Mouse (Mus musculus): ENCODE data around the gene Smim8. TPM values are rescaled to one million over a fixed set of nuclear protein-coding genes. Genes with fewer than 3 reads are reported as not detected.
"Not testable (repeated sequence)": the region's sequence is repeated elsewhere in the genome, so short reads cannot be mapped to it uniquely, and the experiment has no call there.

Smim8 gene
- polyA plus RNA-seq, 1 experiment = 19.9 TPM

GRCm38 (mm10) chr4:34784865-34785264 lies 6.6 kb upstream of the Smim8 start:
- TF ChIP-seq CTCF (IDR thresholded peaks at IDR 0.05; ENCODE audit: low read depth, low read length) (no peak), POLR2A (IDR thresholded peaks at IDR 0.05; ENCODE audit: borderline replicate concordance, low read depth, low read length) (no peak)
- Histone ChIP-seq H3K4me3 (ENCODE audit: insufficient read depth, low read length) (no peak overlapping the region), H3K4me1 (ENCODE audit: control insufficient read depth, insufficient read depth, low read length) (no peaks in the 10 kb centered on the region), H3K27ac (ENCODE audit: insufficient read depth, low read depth, low read length) (no peak overlapping the region)

GRCm38 (mm10) chr4:34782730-34783129 lies 4.5 kb upstream of the Smim8 start:
- H3K27ac ChIP-seq (ENCODE audit: insufficient read depth, low read depth, low read length) = no peak overlapping the region
- H3K4me1 ChIP-seq (ENCODE audit: control insufficient read depth, insufficient read depth, low read length) = peaks cover 2% of the 10 kb centered on the region; the same call in 1 of the 2 replicates
- TF ChIP-seq POLR2A (IDR thresholded peaks at IDR 0.05; ENCODE audit: borderline replicate concordance, low read depth, low read length) (no peak), CTCF (IDR thresholded peaks at IDR 0.05; ENCODE audit: low read depth, low read length) (no peak)
- H3K4me3 ChIP-seq (ENCODE audit: insufficient read depth, low read length) = no peak overlapping the region

GRCm38 (mm10) chr4:34771652-34772371 lies 6.4 kb downstream of the Smim8 start:
- Histone ChIP-seq H3K4me1 (ENCODE audit: control insufficient read depth, insufficient read depth, low read length) (peaks cover 5% of the 10 kb centered on the region), H3K27ac (ENCODE audit: insufficient read depth, low read depth, low read length) (no peak overlapping the region), H3K4me3 (ENCODE audit: insufficient read depth, low read length) (no peak overlapping the region)
- TF ChIP-seq POLR2A (IDR thresholded peaks at IDR 0.05; ENCODE audit: borderline replicate concordance, low read depth, low read length) = no peak
- no peak for TF ChIP-seq CTCF (IDR thresholded peaks at IDR 0.05; ENCODE audit: low read depth, low read length)

- TF ChIP-seq POLR2A (IDR thresholded peaks at IDR 0.05; ENCODE audit: borderline replicate concordance, low read depth, low read length) = no peak
- TF ChIP-seq CTCF (IDR thresholded peaks at IDR 0.05; ENCODE audit: low read depth, low read length) = no peak
- no peak within 1 kb of the TSS for H3K27ac ChIP-seq (ENCODE audit: insufficient read depth, low read depth, low read length)
- no peak within 1 kb of the TSS for H3K4me3 ChIP-seq (ENCODE audit: insufficient read depth, low read length)
- no peaks in the 10 kb centered on the region for H3K4me1 ChIP-seq (ENCODE audit: control insufficient read depth, insufficient read depth, low read length)
Observed at GRCm38 (mm10) chr4:34756163-34756562, 22.1 kb downstream of the Smim8 start, which contains the start of gene Gm136. Gm136 (minus strand) TSS chr4:34756263.

GRCm38 (mm10) chr4:34749236-34749635 lies 29.0 kb downstream of the Smim8 start:
- Histone ChIP-seq H3K27ac (ENCODE audit: insufficient read depth, low read depth, low read length) (no peak overlapping the region), H3K4me3 (ENCODE audit: insufficient read depth, low read length) (no peak overlapping the region), H3K4me1 (ENCODE audit: control insufficient read depth, insufficient read depth, low read length) (no peaks in the 10 kb centered on the region)
- TF ChIP-seq CTCF (IDR thresholded peaks at IDR 0.05; ENCODE audit: low read depth, low read length) (no peak), POLR2A (IDR thresholded peaks at IDR 0.05; ENCODE audit: borderline replicate concordance, low read depth, low read length) (no peak)

GRCm38 (mm10) chr4:34734461-34734860 lies 43.8 kb downstream of the Smim8 start:
- no peak for TF ChIP-seq POLR2A (IDR thresholded peaks at IDR 0.05; ENCODE audit: borderline replicate concordance, low read depth, low read length)
- TF ChIP-seq CTCF (IDR thresholded peaks at IDR 0.05; ENCODE audit: low read depth, low read length) = no peak
- H3K27ac ChIP-seq (ENCODE audit: insufficient read depth, low read depth, low read length) = no peak overlapping the region
- 0 out of 2 replicates have a peak, but pooled peaks cover 3% of the 10 kb centered on the region for H3K4me1 ChIP-seq (ENCODE audit: control insufficient read depth, insufficient read depth, low read length)
- H3K4me3 ChIP-seq (ENCODE audit: insufficient read depth, low read length) = no peak overlapping the region

- H3K4me3 ChIP-seq (ENCODE audit: insufficient read depth, low read length); H3K27ac ChIP-seq (ENCODE audit: insufficient read depth, low read depth, low read length); H3K4me1 ChIP-seq (ENCODE audit: control insufficient read depth, insufficient read depth, low read length): not testable (repeated sequence)
Observed at GRCm38 (mm10) chr4:34733415-34733814, 44.8 kb downstream of the Smim8 start.

GRCm38 (mm10) chr4:34729851-34730341 lies 48.3 kb downstream of the Smim8 start, which contains the start of gene Cfap206:
Cfap206 (minus strand) TSS chr4:34730206.
- H3K27ac ChIP-seq (ENCODE audit: insufficient read depth, low read depth, low read length) = no peak within 1 kb of the TSS

GRCm38 (mm10) chr4:34725710-34726109 lies 52.5 kb downstream of the Smim8 start:
- not testable (repeated sequence) for H3K4me1 ChIP-seq (ENCODE audit: control insufficient read depth, insufficient read depth, low read length); H3K27ac ChIP-seq (ENCODE audit: insufficient read depth, low read depth, low read length)

More at GRCm38 (mm10) chr4:34729851-34730341, 48.3 kb downstream of the Smim8 start, which contains the start of gene Cfap206:
- no peak for TF ChIP-seq CTCF (IDR thresholded peaks at IDR 0.05; ENCODE audit: low read depth, low read length)
- no peak for TF ChIP-seq POLR2A (IDR thresholded peaks at IDR 0.05; ENCODE audit: borderline replicate concordance, low read depth, low read length)
- Histone ChIP-seq H3K4me1 (ENCODE audit: control insufficient read depth, insufficient read depth, low read length) (0 out of 2 replicates have a peak, but pooled peaks cover 3% of the 10 kb centered on the region), H3K4me3 (ENCODE audit: insufficient read depth, low read length) (peak within 1 kb of the TSS; percentile 68)

GRCm38 (mm10) chr4:34724306-34724705 lies 53.9 kb downstream of the Smim8 start:
- no peak for TF ChIP-seq POLR2A (IDR thresholded peaks at IDR 0.05; ENCODE audit: borderline replicate concordance, low read depth, low read length)
- TF ChIP-seq CTCF (IDR thresholded peaks at IDR 0.05; ENCODE audit: low read depth, low read length) = no peak

More at GRCm38 (mm10) chr4:34725710-34726109, 52.5 kb downstream of the Smim8 start:
- not testable (repeated sequence) for H3K4me3 ChIP-seq (ENCODE audit: insufficient read depth, low read length)

More at GRCm38 (mm10) chr4:34724306-34724705, 53.9 kb downstream of the Smim8 start:
- H3K4me1 ChIP-seq (ENCODE audit: control insufficient read depth, insufficient read depth, low read length) = no peaks in the 10 kb centered on the region
- no peak overlapping the region for H3K27ac ChIP-seq (ENCODE audit: insufficient read depth, low read depth, low read length)
- H3K4me3 ChIP-seq (ENCODE audit: insufficient read depth, low read length) = no peak overlapping the region
